Mouse (Mus musculus): ENCODE results near the gene Olfr875.

DNA sequence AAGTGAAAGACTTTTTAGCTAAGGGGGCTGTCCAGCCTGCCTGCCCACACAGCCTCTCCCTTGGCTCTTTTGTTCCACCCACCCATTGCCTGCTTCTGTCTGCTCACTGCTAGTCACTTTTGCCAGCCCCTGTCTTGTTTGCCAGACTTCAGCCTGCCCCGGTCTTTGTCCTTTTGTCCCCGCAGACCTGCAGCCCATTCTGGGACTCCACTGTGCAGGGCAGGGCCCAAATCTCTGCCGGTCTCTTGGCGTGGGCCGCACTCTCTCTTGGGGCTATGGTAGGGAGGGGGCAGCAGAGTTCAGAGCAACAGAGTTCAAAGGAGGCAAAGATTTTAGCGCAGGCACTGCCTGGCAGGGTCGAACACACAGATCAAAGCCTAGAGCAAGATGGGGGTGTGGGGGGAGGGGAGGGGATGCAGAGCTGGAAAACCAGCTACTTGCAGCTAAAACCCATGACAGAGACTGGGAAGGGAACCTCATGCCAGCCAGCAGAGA, 11.2 kb downstream of the Olfr875 start:
- TF ChIP-seq CTCF (IDR thresholded peaks at IDR 0.05; ENCODE audit: low read depth) (no peak), EP300 (IDR thresholded peaks at IDR 0.05; ENCODE audit: low read depth) (no peak)
